Mouse (Mus musculus) spleen, postnatal 4 days (tissue): ENCODE measurements around the gene Rasgef1b.
A peak's percentile ranks its signal among the peaks of the same experiment; 100 is the strongest.

Experiments used
- DNase-seq, 2 experiments: peaks; one replicate each; pipeline ENCODE4 v3.0.0; 2022; ENCODE audit warnings: low spot score in 2 of 2

Gene Rasgef1b

DNA sequence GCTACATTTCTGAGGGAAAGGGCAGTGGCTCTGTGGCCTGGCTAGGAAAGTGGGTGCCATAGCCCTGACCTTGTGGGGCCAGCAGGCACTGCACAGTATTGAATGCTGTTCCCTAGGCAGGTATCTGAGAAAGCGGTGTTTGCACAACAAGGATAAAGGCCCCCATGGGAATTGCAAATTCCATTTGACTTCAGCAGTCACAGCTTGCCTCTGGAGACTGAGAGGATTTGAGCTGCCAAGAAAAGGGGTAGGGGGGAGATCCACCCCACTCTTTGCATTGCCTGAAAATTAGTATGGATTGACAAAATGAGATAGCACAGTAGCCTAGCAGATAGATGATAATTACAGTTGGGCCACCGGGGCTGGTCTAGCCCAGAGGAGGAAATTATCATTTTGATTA is 326.1 kb downstream of the Rasgef1b start:
- no peak for DNase-seq

DNA sequence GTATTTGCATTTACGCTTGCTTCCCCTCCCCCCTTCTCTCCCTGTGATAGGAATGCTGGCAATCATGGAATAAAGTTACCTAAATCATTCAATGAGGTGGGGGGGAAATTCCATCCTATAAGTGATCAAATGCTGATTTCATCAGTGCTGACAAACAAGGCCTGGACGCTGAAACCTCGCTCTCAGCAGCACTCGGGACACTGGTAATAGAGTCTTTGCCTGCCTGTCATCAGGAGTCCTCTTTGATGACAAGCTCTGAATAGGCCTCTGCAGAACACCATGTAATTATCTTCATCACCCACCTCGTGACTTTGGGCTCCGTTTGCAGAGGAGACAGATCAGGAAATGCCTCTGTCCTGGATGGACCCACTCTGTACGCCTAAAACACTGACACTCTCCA is 326.6 kb downstream of the Rasgef1b start:
- DNase-seq, result no peak

DNA sequence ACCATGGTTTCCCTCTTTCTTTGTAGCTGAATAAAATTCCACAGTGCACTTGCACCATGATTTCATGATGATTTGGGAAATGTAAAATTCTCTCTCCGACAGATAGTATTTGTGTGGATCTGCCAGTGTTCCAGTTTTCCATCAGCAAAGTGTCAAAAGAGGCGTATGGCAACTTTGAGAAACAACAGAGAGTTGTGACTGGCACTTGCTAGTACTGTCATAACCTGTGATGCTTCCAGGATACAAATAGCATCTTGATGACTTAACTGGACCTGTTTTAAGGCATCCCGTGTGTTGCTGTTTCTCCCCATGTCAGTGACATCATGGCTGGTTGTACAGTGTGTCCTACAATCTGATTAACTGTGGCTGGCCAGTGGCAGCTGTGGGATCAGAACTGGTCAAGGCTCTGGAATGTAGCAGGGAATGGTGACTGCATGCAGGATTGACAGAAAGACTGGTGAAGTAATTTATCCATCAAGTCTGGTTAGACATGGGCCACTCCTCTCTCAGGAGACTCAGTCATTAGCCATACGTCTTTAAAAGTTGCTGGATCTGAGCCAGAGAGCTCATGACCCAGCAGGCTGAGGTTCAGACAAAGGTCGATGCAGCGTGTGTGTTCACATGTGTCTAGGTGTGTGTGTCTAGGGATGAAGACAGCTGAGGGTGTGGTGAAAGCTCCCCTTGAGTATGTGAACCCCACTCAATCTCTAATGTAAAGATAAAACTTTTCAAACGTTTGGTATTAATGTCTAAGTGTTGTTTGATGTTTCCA is 328.8 kb downstream of the Rasgef1b start:
- no peak for DNase-seq

DNA sequence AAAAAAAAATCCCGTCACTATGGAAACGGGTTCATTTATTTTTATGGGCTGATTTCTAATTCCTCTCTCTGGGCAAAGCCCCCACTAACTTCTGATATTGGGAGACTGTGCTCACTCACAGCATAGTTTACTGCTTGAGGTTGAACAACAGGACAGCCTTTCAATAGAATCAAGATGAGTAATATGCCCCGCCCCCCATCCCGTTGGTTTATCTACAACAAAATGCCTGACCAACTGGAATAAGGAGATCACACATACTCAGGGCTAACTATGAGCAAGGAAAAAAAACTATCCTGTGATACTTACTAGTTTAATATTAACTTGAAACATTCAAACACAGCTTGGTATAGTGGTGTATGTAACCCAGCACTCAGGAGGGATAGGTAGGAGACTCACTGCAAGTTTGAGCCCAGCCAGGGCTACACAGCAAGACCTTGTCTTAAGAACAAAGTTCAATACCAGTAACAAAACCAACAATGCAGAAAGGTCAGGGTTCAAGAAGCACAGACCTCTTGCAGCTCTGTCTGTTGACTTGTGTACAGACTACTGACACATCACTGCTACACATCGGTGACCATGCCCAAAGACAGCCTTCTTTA is 330.3 kb downstream of the Rasgef1b start:
- no peak for DNase-seq

DNA sequence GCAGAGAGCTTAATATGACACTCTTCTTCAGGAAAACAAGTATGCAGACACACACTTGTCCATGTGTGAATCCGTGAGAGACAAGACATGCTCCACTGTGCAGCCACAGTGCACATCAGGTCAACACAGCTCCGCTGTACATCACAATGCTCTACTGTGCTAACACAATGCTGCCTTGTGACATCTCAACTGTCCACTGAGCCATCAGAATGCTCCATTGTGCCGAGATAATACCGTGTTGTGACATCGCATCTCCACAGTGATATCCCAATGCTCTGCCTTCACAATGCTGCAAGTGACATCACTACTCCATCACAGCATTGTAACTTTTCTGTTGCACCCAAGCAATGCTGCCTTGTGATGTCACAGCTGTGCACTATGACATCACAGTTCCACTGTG is 334.3 kb downstream of the Rasgef1b start:
- DNase-seq, result no peak

DNA sequence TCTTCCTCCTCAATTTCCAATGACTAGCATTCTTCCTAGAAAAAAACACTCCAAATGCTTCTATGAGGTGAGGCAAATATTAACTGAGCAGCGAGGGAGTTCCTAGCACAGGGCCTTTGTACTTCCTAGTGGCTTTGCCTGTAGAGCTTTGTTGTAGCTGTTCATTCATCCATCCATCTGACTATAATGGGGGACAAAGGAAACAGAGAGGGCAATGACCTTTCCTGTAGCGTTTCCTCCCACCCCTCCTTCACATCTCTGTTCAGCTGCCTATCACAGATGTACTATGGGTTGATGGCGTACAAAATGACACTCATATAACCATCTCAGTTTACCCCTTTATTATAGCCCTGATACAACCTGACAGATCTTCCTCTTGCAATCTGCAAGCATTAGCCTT is 337.3 kb downstream of the Rasgef1b start:
- DNase-seq, result no peak

DNA sequence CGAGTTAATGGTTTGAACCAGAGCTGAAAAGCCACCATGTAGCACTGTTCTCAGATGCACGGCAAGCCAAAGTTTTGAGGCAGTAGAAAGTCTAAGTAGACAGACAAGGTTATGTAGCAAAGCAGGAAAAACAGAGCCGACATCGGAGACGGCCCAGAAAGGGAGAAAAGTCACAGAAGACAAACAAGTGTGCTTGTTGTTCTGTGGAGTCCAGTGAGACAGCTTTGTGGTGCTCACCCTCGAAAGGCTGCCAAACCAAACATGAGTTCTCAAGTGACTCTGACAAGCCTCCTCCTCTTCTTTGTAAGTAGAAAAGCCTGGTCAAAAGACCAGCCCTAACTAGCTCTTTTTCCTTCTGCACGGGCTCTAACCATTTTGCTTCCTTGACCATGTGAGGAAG is 338.1 kb downstream of the Rasgef1b start:
- no peak for DNase-seq

DNA sequence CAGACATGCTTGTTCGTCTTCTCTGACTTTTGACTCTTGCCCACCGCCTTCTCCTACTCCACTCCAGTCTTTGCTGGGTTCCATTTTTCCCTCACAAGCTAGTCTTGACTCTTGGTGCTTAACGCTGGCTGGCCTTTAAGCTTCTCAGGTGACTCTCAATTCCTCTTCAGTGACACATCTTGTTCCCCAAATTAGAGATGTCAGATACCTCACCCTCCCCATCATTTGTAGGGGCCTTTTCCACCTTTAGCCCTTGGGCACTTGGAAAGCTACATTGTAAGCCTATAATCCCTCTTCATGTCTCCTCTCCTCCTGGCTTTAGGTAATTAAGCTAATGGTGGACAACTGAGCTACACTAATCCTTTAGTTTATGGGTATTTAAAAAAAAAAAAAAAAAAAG is 338.6 kb downstream of the Rasgef1b start:
- DNase-seq, result no peak

DNA sequence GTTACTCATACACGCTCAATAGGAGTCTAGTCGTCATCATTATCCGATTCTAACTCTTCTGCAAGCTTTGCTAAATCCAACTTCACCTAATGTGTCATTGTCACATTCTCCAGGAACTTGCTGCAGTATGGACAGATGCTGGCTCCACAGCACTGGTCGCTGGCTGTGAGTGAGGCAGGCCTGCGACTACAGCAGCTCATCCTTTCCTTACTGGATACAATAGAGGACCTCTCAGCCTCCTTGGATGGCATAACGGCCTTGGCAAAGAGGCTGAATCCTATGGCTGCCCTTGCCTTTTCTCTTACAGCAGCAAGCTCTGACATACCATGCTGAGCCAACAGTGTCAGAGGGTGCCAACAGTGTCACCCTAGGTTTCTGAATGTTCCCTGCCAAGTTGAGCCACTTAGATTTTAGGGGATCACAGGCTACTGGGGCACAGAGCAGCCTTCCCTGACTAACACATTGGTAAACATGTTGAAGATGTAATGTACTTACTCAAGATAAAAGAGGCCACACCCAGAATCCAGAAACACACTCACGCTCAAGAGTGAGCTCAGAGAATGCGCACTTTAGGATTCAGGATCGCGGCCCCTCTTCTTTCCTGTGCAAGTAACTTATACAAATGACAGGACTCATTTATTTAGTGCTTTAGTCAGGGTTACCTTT is 340.1 kb downstream of the Rasgef1b start:
- DNase-seq, result no peak

DNA sequence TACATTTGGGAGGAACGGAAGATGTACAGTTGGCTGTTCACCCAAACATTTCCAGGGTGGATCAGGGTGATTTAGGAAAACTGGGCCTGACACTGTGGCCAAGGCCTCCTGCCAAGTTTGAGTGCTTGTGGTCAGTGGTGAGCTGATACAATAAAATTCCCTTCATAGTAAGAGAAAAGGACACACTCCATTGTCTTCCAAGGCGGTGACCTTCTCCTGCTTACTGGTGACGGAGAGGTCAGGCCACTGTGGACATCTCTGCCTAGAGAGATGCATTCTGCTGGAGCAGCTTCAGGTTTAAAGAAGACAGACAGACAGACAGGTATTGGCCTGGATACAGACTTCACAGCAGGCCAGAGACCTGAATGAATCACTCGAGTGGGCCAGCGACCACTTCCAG is 340.7 kb downstream of the Rasgef1b start:
- DNase-seq, result no peak

DNA sequence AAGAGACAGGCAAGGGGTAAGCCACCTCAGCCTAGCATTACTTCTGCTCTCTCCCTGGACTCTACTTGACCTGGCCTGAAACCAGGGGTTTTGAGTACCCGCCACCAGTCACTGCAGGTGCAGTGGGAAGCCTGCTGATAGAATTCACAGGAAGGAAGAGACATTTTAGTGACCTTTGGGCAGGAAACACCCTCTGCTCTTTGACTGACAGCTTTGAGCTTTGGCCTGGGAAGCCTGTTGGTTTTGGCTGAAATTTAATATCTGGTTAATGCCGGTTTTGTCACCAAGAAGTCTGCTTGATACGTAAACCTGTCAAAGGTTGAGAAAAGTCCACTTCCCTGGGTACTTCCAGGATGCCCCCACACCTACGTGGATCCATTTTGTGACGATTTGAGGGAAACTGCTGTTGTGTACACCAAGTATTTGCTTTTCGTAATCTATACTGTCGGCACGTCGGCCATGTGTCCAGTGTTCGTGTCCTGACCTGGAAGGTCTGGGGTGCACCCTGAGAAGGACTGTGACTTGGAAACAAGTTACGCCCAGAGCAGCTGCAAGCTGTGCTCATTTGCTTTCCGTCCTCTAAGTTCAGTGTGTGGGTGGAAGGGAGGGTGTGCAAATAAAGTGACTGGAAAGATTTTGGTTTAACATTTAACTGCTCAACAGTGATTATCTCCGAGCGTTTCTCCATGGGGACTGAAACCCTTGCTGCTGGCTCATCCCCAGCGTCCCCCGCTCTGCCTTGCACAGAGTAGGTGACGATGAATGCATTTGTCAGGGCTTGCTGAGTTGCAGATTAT is 341.5 kb downstream of the Rasgef1b start:
- no peak for DNase-seq

DNA sequence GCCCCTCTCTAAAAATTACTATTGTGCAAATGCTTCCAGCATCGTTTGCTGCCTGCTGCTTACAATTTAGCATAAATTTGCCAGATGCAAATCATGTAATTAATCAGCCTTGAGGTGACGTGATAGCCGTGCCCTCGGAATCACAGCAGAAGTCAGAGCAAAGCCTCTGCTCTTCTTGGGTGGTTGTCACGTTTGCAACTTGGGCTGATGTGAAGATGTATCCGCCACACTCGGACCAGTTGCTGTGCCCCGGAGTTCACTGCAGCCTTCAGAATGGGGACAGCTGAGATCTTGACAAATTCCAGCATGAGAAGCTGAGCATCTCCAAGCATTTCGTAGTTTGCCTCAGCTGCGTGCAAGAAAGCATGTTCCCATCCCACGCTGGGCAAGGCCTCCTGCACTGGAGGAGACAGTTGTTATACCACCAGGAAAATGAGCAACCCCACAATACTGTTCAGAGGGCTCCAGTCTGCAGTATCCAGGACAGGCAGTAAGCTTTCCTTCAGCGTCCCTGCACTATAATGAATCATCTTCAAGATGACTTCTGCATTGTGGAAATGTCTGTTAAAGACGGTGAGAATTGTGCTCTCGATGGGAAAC is 342.5 kb downstream of the Rasgef1b start:
- DNase-seq, result no peak

DNA sequence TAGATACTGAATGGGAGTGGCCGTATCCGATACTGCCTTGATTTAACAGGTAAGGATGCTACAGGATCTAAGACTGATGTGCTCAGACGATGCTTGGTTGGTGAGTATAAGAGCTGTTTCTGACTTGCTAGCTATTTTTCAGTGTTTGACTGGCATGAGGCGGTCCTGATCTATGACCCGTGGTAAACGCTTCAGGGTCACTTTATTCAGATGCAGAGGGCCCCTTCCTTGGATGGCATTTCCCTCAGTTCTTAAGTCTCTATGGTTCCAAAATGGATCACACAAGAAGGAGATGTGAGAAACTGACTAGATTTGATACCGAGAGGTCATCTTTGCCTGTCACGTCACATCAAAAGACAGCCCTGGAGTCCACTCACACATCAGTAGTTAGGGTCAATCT is 343.1 kb downstream of the Rasgef1b start:
- no peak for DNase-seq

DNA sequence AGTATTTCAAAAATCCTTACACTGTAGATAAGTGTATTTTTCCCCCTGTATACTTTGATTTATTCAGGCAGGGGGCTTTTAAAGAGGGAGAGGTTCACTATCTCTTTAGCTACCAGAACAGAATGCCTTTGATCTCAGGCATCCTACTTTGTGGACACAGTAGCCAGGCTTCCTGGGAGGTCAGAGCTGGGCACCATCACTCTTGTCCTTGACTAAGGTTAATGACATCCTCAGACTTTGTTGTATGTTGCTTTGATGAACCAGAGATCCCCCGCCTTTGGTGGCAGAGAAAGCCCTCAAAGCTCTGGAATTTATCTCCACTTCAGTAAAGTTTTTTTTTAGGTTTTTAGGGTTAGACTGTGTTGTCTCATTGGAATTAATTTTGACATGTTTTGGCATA is 343.8 kb downstream of the Rasgef1b start:
- DNase-seq, result peak in 1 of 2 experiments; percentile 35

DNA sequence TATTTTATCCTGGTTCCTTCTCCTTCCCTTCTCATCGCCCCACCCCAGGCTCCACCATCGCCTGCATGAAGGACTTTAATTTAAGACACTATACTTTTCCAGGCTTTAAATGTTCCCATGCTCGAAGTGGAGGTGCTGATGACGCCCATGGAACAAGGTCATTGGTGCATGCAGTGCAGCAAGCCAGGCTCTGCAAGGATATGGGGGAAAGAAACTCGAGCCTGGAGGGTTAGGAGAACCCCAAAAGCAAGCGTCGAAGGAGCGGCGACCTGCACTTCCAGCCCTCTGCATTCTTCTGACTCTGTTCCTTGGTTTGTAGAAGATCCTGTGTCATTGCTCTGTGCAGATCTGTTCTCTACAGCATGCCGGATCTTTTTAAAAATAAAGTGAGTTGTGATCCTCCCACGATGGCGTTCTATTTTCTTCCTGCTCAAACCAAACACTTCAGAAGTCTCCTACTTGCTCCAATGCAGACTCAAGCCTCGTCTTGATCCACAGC is 345.0 kb downstream of the Rasgef1b start:
- no peak for DNase-seq

DNA sequence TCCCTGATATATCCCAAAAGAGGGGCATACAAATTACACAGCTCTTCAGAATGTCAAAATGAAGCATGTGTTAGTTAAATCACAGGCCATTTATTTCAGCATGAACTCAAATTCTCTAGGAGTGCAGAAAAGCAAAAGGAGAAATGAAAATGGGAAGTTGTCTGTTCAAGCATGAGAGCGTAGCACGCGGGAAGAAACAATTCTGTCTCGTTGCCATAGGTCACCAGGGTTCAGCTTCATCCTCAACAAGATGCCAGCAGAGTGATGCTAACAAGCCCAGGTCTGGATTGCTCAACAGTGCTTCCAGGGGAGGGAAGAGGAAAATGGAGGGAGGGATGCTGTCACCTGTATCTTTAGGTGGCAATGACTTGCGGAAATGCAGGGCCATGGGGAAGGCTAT is 346.1 kb downstream of the Rasgef1b start:
- DNase-seq, result peak in 1 of 2 experiments; percentile 56

DNA sequence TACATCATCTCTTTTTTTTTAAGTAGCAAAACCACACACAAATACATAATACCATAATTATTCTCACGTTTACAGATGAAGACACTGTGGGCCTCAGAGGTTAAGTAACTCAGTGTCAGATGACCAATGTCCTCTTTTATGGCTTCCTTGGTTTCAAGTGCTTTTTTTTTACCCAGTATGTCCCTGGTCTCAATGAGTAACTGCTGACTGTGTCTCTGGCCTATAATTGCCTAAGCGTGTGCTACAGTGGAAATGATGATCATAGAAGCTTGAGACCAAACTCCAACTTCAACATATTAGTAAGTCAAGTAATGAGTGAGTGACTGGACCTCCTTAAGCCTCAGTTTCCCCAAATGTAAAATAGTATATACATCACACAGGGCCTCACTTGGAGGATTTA is 347.2 kb downstream of the Rasgef1b start:
- no peak for DNase-seq

DNA sequence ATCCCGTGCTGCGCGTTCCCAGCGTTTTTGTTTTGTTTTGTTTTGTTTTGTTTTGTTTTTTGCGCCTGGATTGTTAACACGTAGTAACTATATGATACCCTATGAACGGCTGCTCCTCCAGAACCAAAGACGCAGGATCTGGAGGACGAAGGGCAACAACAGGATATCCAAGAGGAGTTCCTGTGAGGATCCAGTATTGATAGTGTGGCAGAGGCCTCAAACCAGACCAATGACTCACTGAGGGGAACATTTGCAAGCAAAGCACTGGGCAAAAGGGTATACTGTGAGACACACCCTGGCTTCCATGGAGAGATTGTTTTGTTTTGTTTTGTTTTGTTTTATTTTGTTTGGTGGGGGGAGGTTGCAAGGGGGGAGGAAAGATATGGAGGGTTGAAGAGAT is 348.0 kb downstream of the Rasgef1b start:
- DNase-seq, result peak in 1 of 2 experiments; percentile 42

DNA sequence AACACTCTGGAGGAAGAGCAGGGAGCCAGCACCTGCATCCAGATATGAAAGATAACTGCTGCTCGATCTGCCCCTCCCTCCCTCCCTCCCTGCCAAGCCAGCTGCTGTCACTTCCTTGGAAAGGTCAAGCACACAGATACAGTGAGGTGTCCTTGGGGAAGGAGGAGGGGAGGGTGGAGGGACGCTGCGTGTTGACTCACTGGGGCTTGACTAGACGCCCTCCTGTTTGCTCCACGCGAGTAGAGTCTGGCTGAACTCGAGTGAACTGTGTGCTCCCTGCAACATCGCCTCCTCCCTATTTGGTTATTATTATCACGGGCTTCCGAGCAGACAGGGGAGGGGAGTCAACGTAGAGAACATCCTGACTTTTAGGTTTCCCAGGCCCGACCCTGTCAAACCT is 348.7 kb downstream of the Rasgef1b start:
- DNase-seq, result peak in 1 of 2 experiments; percentile 56

DNA sequence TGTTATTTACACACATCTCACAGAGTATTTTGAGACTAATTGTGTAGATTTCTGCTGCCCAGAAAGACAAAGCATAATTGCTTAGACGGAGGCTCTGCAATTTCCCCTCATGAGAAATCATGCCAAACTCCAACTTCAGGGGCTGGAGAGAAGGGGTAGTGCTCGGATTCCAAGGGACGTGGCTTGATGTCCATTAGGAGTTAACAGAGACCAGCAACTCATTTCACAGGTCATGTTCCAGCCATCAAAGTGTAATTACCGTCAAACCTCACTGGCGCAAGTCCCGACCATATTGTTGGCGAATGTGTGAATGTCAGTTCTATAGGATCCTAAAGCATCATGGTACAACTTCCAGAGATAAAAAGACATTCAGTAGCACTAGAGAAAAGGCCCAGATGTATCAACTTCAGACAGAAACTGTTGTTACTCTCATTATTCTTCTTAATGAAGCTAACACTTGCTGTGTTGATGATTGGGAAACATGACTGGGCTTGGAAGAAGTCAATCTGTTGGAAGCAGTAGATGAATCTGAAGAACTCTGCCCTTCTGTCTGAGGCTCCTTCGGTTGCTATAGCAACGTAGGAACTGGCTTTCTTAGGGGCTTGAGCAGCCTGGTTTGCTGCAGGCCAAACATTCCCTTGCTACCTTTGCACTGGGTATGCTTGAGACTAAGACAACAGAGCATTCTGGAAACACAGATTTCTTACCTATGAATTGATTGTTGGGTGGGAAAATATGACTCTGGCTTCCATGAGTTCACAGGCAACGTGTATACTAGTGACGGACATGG is 350.2 kb downstream of the Rasgef1b start:
- peak in 1 of 2 experiments; percentile 45 for DNase-seq

DNA sequence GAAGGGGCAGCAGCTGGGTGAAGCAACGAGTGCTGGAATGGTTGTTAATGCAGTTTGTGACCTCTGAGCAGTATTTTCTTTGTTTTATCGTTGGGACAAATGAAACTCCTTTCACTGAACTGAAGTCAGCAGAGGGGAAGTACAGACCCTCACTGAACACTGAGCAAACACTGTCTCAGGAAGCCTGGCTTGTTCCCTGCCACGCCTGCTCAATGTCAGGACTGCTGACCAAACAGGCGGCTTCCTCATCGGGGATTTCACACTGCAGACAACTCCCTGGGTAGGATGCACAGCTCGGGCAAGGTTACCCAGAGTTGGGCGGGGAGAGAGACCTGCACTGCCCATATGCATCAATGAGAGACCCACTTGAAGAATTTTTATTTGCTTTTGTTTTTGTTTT is 353.1 kb downstream of the Rasgef1b start:
- no peak for DNase-seq
